Mouse (Mus musculus) embryonic facial prominence, embryonic 14.5 days (tissue): ENCODE results near the gene Pga5. TPM values are rescaled to one million over a fixed set of nuclear protein-coding genes. Genes with fewer than 3 reads are reported as not detected.

ENCODE experiments used
- ATAC-seq: fragments of 200-750 bp; cut with Nextera tagmentation; 2 replicates; pipeline ENCODE4 v1.8.0; 2017; ENCODE audit warnings: low read depth, moderate number of reproducible peaks, moderate TSS enrichment
- DNase-seq: peaks from one replicate; pipeline ENCODE4 v3.0.0-alpha.2; 2015; ENCODE audit warnings: low spot score
- H3K27ac ChIP-seq: fragments of 300-500 bp; sonication (generic); replicated peaks from 2 replicates; pipeline ENCODE4 v1.5.1; 2014; ENCODE audit warnings: low read depth, mild to moderate bottlenecking, low read length, moderate library complexity
- H3K27me3 ChIP-seq: fragments of 300-500 bp; sonication (generic); replicated peaks from 2 replicates; pipeline ENCODE4 v1.6.1; 2014; ENCODE audit warnings: low read length; ENCODE audit not compliant: control insufficient read depth, insufficient read depth
- H3K36me3 ChIP-seq: fragments of 300-500 bp; sonication (generic); 2 replicates; pipeline ENCODE4 v1.6.1; 2014; ENCODE audit warnings: low read length, mixed read lengths; ENCODE audit not compliant: control insufficient read depth, insufficient read depth
- H3K4me1 ChIP-seq: fragments of 300-500 bp; sonication (generic); 2 replicates; pipeline ENCODE4 v1.6.1; 2014; ENCODE audit warnings: antibody characterized with exemption, low read length; ENCODE audit not compliant: control insufficient read depth, insufficient read depth
- H3K4me2 ChIP-seq: fragments of 300-500 bp; sonication (generic); 2 replicates; pipeline ENCODE4 v1.6.1; 2014; ENCODE audit warnings: low read depth, mild to moderate bottlenecking, low read length, moderate library complexity, mixed read lengths
- H3K4me3 ChIP-seq: fragments of 300-500 bp; sonication (generic); 2 replicates; pipeline ENCODE4 v1.5.1; 2014; ENCODE audit warnings: low read depth, mild to moderate bottlenecking, low read length
- H3K9ac ChIP-seq: fragments of 300-500 bp; sonication (generic); 2 replicates; pipeline ENCODE4 v1.6.1; 2014; ENCODE audit warnings: low read depth, mild to moderate bottlenecking, low read length, moderate library complexity, mixed read lengths
- H3K9me3 ChIP-seq: fragments of 300-500 bp; sonication (generic); 2 replicates; pipeline ENCODE4 v1.6.1; 2016; ENCODE audit warnings: low read length; ENCODE audit not compliant: control insufficient read depth
- WGBS: fragments of 180-500 bp; shearing (Covaris S2); extraction: QIAGEN DNeasy Blood & Tissue Kit; methylation state at CpG from one replicate; pipeline ENCODE4 v1.1.7; 2014; 5-methylcytosine and 5-hydroxymethylcytosine counted together
- polyA plus RNA-seq: library from polyadenylated mRNA; unstranded; fragments of >200 nt; fragmentation: Nextera tagmentation; extraction: Ambion mirVana; gene quantifications from 2 replicates; pipeline ENCODE4 v1.2.1, GENCODE M21; 2014

Pga5 gene
- polyA plus RNA-seq, 1 experiment from 2014 or later: not detected

DNA sequence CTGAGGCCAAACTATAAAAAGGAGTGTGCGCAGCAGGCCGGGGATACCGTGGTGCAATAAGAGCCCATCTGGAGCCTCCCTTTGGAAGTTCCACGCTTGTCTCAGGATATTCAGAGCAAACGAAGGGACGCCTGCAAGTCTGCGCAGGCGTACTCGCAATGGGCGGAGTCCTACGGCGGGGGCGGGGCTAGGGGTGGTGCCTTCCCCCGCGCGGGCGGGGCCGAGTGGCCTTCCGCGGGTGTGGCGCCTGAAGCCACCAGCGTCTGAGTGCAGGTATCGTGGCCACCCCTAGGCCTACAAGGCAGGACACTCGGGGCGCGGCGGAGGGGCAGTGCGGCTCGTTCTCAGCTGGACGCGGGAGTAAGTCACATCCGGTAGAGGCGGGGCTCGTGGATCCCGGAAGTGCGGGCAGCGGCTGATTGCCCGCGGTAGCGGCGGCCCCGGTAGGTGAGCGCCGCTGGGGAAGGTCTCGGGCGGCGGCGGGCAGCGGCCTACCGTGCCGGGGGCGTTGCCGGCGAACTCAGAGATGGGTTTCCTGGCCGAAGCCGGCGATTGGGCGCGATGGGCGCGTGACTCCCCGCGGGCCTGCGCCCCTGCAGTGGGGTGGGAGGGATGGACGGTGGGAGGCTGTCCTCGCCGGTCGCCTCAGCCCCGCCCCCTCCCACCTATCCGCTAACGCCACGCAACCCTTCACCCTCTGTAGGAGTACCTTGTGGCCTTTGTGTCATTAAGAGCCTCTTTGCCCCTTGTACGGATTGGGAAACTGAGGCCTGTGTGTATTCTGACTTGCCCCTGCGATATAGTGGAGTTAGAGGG, 10.9 kb upstream of the Pga5 start, which contains the start of gene Vps37c:
TSS of gene Vps37c (plus strand) at position 199 of the 816 bp plus-strand sequence.
- no peaks in the 10 kb centered on the region for H3K27me3 ChIP-seq
- peak within 1 kb of the TSS; percentile 87 for H3K9ac ChIP-seq
- H3K36me3 ChIP-seq: no peaks in the 10 kb centered on the region
- DNase-seq: peak; percentile 94
- H3K4me3 ChIP-seq: peak within 1 kb of the TSS; percentile 85
- H3K4me2 ChIP-seq: peak within 1 kb of the TSS; percentile 73
- peak; percentile 91 for ATAC-seq
- H3K4me1 ChIP-seq: peaks cover 23% of the 10 kb centered on the region
- WGBS: under 1% methylated on average over 36 of the region's 74 CpGs
- H3K9me3 ChIP-seq: no peaks in the 10 kb centered on the region
- peak within 1 kb of the TSS; percentile 96 for H3K27ac ChIP-seq

DNA sequence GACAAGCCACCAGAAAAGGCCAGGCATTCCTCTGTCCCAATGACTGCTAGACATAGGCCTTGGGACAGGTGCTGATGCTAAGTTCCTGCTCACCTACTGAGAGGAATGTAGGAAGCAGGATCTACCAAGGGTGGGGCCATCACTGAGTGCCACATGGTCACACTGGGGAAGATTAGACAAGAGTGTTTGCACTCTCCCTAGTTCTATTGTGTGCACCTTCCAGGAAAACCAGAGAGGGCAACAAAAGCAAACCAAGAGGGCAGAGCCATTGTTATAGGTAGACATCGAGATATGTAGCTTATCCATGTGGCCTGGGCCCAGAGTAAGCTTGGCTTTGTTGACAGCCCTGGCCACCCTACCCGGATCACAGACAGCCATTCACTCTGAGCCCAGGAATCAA, 7.9 kb upstream of the Pga5 start:
- no peak for DNase-seq
- Histone ChIP-seq H3K4me2 (no peak overlapping the region), H3K36me3 (no peaks in the 10 kb centered on the region), H3K9ac (no peak overlapping the region), H3K4me1 (peaks cover 18% of the 10 kb centered on the region), H3K4me3 (no peak overlapping the region), H3K27me3 (no peaks in the 10 kb centered on the region), H3K27ac (no peak overlapping the region), H3K9me3 (no peaks in the 10 kb centered on the region)
- WGBS: 74% methylated on average over 2 of the region's 2 CpGs
- no peak for ATAC-seq

GRCm38 (mm10) chr19:10685081-10685480, 7.2 kb upstream of the Pga5 start:
- 82% methylated on average over 9 of the region's 9 CpGs for WGBS
- no peak overlapping the region for H3K27ac ChIP-seq
- no peaks in the 10 kb centered on the region for H3K36me3 ChIP-seq
- H3K27me3 ChIP-seq: no peaks in the 10 kb centered on the region
- H3K4me2 ChIP-seq: no peak overlapping the region
- no peak overlapping the region for H3K4me3 ChIP-seq
- peaks cover 12% of the 10 kb centered on the region for H3K4me1 ChIP-seq
- DNase-seq: no peak
- H3K9me3 ChIP-seq: no peaks in the 10 kb centered on the region
- ATAC-seq: no peak
- no peak overlapping the region for H3K9ac ChIP-seq

DNA sequence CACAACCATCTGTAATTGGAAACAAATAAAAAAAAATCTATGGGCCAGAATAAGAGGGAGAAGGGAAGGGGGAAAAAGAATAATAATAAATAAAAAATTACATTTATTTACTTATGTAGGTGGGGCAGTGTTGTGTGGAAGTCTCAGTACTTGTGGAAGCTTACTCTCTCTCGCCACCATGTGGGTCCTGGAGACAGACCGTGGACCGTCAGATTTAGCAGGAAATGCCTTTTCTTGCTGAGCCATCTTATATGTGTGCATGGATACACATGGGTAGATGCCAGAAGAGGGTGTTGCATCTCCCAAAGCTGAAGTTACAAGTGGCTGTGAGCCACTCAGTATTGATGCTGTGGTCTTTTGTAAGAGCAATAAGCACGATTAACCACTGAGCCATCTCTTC, 3.7 kb upstream of the Pga5 start:
- Histone ChIP-seq H3K9ac (no peak overlapping the region), H3K27me3 (no peaks in the 10 kb centered on the region), H3K36me3 (no peaks in the 10 kb centered on the region), H3K9me3 (no peaks in the 10 kb centered on the region), H3K4me1 (0 out of 2 replicates have a peak, but pooled peaks cover 4% of the 10 kb centered on the region), H3K4me2 (no peak overlapping the region), H3K27ac (no peak overlapping the region), H3K4me3 (no peak overlapping the region)
- no peak for ATAC-seq
- WGBS: 52% methylated on average over 4 of the region's 4 CpGs
- DNase-seq: no peak

GRCm38 (mm10) chr19:10678772-10679067, 849 bp upstream of the Pga5 start:
- no peak for DNase-seq
- Histone ChIP-seq H3K27me3 (no peaks in the 10 kb centered on the region), H3K9me3 (no peaks in the 10 kb centered on the region), H3K9ac (no peak overlapping the region; the same call in 1 of the 2 replicates), H3K4me2 (no peak overlapping the region), H3K4me1 (0 out of 2 replicates have a peak, but pooled peaks cover 4% of the 10 kb centered on the region), H3K36me3 (no peaks in the 10 kb centered on the region), H3K4me3 (no peak overlapping the region), H3K27ac (peak overlapping the region; percentile 46; the same call in 1 of the 2 replicates)
- WGBS: 69% methylated on average over 1 of the region's 1 CpGs
- no peak for ATAC-seq

GRCm38 (mm10) chr19:10676656-10677055, 1.2 kb downstream of the Pga5 start:
- Histone ChIP-seq H3K4me2 (no peak overlapping the region), H3K4me1 (0 out of 2 replicates have a peak, but pooled peaks cover 4% of the 10 kb centered on the region), H3K36me3 (no peaks in the 10 kb centered on the region), H3K4me3 (no peak overlapping the region), H3K27me3 (no peaks in the 10 kb centered on the region), H3K9me3 (no peaks in the 10 kb centered on the region), H3K27ac (no peak overlapping the region), H3K9ac (no peak overlapping the region)
- no peak for ATAC-seq
- DNase-seq: no peak
- WGBS: 86% methylated on average over 16 of the region's 16 CpGs

DNA sequence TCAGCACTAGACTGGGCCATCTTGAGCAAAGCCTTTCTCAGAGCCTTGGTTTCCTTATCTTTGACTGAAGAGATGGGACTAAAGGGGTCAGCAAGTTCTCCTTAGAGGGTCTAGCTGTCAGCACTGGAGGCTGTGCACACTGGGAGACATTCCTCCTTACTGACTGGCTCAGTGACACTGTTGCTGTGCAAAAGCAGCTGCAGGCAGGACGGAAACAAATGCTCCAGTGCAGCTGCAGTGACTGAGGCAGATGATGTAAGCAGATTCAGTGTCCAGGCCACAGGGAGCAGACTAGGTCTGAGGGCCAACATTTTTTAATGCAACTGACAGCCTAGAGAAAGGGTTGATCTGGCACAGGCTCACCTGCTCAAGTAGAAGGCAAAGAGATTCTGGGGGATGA, 4.6 kb downstream of the Pga5 start:
- H3K4me2 ChIP-seq: no peak overlapping the region
- H3K36me3 ChIP-seq: no peaks in the 10 kb centered on the region
- H3K9me3 ChIP-seq: no peaks in the 10 kb centered on the region
- H3K27ac ChIP-seq: no peak overlapping the region
- H3K4me3 ChIP-seq: no peak overlapping the region
- 55% methylated on average over 1 of the region's 1 CpGs for WGBS
- ATAC-seq (peak; percentile 26; the same call in 1 of the 2 replicates), DNase-seq (peak; percentile 43)
- H3K9ac ChIP-seq: no peak overlapping the region
- no peaks in the 10 kb centered on the region for H3K27me3 ChIP-seq
- no peaks in the 10 kb centered on the region for H3K4me1 ChIP-seq

DNA sequence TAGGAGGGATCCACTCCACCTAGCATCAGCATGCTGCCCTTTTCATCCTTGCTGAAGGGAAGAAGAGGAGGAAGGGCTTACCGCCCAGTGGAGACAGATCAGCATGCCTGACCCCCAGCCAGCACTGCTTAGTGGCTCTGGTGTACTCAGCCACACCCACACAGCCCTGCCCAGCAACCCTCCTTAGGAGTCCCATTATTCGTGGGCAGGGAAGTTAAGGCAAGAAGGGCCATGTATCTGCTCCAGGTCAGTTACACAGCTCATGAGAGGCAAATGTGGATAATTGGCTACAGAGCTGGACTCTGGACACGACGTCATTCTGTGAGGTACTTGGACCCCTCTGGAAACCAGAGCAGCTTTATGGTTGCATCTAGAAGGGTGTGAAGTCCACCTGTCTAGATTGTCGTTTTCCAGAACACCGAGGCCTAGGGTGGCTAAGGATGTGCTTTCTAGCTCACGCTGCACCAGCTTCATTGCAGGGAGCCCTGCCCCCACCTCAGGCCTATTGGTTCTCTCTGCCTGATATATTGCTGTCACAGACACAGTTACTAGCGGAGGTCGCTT, 5.9 kb downstream of the Pga5 start:
- Histone ChIP-seq H3K36me3 (no peaks in the 10 kb centered on the region), H3K4me1 (no peaks in the 10 kb centered on the region), H3K9ac (no peak overlapping the region), H3K27ac (no peak overlapping the region), H3K9me3 (no peaks in the 10 kb centered on the region), H3K4me2 (no peak overlapping the region), H3K27me3 (no peaks in the 10 kb centered on the region), H3K4me3 (no peak overlapping the region)
- ATAC-seq (no peak), DNase-seq (no peak)
- 71% methylated on average over 9 of the region's 9 CpGs for WGBS

DNA sequence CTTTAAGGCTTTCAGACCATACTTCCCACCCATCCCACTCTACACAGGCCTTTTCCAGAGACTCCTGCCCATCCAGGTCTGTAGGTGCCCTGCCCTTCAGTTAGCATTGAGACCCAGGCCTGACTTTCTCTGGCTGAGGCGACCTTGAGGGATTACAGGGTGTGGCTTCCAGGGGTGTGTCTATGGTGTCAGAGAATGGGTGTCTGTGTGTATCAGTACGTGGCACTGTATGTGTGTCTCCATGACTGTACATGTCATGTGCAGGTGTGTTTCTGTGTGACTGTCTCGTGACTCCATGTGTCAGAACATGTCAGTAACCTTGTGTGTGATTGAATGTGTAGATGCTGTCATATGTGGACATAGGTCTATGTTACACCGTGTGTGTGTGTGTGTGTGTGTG, 6.6 kb downstream of the Pga5 start:
- H3K4me3 ChIP-seq: no peak overlapping the region
- no peaks in the 10 kb centered on the region for H3K27me3 ChIP-seq
- no peaks in the 10 kb centered on the region for H3K36me3 ChIP-seq
- H3K9ac ChIP-seq: no peak overlapping the region
- 89% methylated on average over 4 of the region's 4 CpGs for WGBS
- no peaks in the 10 kb centered on the region for H3K4me1 ChIP-seq
- no peaks in the 10 kb centered on the region for H3K9me3 ChIP-seq
- no peak overlapping the region for H3K27ac ChIP-seq
- ATAC-seq (no peak), DNase-seq (no peak)
- no peak overlapping the region for H3K4me2 ChIP-seq
